Mouse (Mus musculus): ENCODE measurements at regions not wholly inside any gene's neighbourhood (a gene's known extent, or its start where the extent isn't known, plus 50 kb on each side); places are given as distances from the start of the nearest gene placed in this dataset.

DNA sequence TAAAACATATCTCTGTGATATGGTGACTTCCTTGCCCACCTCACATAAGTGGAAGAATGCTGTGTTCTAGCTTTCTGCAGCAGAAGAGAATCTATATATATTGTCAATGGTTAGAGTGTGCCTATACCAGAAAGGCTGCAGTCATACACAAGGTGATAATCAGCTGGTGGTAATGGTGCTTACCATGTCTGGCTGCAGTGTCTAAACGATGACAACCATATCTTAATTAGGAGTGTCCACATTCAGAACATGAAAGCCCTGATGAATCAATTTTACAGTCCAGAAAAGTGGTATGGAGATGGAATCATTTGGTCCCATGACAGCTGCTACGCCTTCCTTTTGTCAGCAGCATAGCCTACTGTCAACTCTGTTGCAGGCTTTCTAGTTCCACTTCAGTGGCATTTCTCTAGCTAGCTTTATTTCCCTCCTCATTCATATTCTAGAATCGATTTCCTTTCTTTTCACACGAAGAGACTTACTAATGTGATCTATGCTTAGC, 484.2 kb downstream of the Gm21750 start:
- DNase-seq (ENCODE audit: low spot score in 2 of 2) = no peak
- intact Hi-C loops (cut with DNase I) = no loop called here

DNA sequence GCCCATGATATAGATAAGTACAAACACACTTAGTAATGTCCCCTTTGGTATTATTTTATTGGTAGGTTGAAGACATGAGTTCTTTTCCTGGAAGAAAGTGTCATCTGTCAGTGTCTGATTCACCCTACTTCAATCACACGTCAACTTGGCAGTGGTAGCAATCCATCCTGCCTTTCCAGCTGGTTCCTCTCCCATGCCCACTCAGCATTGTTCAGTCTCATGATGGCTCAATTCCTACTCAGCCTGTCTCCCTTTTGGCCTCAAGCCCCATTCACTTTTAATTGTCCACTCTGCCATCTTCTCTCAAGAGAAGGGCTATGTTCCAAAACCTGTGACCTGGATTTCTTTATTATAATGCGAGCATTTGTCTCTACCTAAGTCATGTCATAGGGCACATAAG, 474.4 kb upstream of the Htr2a start:
- intact Hi-C loops (cut with DNase I) = no loop called here
- DNase-seq (ENCODE audit: low spot score in 2 of 2) = peak in 1 of 2 experiments; percentile 6

DNA sequence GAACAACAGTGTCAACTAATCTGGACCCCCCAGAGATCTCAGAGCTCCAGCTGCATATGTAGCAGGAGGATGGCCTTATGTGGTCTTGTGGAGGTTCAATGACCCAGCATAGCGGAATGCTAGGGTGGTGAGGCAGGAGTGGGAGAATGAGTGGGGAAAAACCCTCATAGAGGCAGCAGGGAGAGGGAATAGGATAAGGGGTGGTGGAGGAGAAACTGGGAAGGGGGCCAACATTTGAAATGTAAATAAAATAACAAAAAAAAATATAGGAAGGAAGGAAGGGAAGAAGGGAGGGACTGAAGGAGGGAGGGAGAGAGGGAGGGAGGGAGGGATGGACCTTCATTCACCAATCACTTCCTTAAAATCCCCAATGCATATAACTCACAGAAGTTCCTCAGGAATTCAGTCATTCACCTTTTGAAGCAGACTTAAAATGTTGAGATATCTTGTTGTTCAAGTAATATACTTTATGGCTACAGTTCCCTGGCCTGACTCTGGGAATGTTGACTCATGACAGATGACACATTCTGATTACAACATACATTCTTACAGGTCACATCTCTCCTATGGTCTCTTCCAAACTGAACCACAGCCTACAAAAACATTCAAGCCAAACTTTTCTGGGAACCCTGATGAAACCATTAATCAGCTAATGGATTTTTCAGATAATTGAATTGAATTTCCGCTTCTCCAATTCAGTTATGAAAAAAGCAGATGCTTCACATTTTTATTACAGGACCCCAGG, 471.3 kb upstream of the Htr2a start:
- no peak for DNase-seq (ENCODE audit: low spot score in 2 of 2)
- intact Hi-C loops (cut with DNase I) = no loop called here

DNA sequence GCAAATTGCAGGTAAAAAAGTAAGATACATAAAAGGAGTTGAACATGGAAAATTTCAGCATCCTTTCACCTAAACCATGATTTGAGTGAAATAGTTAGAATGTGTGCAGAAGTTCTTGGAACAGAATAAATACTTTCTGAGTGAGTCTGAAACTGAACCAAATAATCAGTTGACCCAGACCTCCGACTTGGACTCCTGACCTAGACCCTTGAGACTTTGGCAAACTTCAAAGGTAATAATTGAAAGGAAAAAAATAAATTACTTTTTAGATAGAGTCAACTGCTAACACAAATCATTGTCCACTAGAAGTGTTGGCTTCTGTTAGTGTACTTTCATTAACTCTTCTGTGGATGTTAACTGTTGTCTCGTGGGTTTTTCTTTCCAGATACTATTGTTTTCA, 460.6 kb upstream of the Htr2a start:
- intact Hi-C loops (cut with DNase I) = no loop called here
- DNase-seq (ENCODE audit: low spot score in 2 of 2) = no peak

DNA sequence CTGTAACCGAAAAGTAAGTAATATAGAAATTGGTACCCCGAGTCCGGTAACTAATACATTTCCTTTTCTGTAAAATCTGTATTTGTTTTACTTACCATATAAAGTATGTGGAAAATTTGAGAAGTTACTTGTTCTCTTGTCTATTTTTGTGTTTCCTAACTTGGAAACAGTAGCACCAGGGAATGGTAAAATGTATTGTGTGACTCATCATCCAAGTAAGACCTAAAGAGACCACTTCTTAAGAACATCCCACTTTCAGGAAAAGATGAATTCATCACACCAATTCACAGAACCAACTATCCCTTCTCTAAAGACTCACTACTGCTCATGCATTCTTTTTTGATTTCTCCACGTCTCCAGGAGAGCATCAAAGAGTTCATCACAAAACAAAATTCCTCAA, 457.6 kb upstream of the Htr2a start:
- peak in 1 of 2 experiments; percentile 53 for DNase-seq (ENCODE audit: low spot score in 2 of 2)

DNA sequence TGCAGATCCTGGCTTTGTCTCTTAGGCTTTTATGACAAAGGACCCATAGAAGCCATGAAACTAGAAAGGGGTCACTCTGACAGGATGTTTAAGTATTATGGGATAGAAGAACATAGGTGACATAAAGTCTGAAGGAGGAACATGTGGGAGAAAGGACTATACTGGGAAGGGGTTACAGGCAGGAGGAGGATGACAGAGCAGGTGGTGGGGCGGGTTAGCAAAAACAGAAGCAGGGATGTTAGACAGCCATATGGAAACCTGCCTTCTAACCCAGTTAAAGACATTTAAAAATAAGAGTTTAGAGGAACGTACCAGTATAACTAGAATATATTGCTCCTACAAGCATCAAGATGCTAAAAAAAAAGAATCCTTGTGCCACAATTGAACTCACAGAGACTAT, 438.9 kb upstream of the Htr2a start:
- intact Hi-C loops (cut with DNase I) = loop anchor here (1.0 to 10.0 kb wide), 4 partner anchors 51 to 492 kb away; no protein-coding TSS in a partner anchor
- peak in 1 of 2 experiments; percentile 80 for DNase-seq (ENCODE audit: low spot score in 2 of 2)

More for the DNA sequence above, 457.6 kb upstream of the Htr2a start:
- intact Hi-C loops (cut with DNase I) = no loop called here

DNA sequence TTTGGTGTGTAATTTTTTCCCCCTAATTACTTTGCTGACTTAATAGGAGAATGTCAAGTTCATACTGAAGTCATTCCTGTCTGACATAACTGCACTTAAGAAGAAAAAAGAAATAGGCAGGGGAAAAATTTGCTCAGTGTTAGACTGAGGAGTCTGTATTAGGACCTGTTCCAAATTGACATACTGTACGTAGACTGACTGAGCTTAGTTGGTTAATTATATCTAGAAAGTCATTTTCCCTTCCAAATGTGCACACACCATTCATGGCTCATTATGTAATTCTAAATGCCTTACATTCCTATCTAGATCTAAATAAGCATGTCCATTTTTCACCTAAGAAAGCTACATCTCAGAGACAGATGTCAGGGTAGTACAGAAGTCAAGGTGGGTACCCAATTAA, 435.6 kb upstream of the Htr2a start:
- intact Hi-C loops (cut with DNase I) = loop anchor here (5.0 to 10.0 kb wide), 2 partner anchors 90 to 437 kb away; partner anchors contain the start of gene Htr2a
- DNase-seq (ENCODE audit: low spot score in 2 of 2) = peak in 1 of 2 experiments; percentile 69

DNA sequence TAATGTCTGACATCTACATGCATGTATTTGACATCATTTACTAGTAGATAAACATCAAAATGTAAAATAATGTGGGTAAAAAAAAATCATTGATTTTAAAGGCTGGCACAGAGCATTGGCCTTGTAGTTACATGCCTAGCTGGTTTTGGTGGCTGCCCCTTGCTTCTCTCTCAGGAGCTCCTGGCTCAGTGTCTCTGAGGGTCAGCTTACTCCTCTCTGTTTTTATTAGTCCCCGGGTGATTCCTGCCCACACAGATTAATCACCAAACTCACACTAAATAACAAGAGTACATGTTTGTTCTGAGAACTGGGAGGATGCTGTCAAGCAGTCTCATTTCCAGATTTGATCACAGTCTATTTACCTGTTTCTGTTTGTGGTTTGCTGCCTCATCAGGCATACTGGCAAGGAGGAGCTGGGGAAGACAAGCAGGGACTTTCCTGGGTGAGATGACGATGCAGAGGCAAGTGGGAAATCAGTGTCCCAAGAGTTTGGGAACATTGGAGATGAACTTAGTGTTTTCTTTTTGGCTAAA, 422.7 kb upstream of the Htr2a start:
- no peak for DNase-seq (ENCODE audit: low spot score in 2 of 2)
- intact Hi-C loops (cut with DNase I) = no loop called here

DNA sequence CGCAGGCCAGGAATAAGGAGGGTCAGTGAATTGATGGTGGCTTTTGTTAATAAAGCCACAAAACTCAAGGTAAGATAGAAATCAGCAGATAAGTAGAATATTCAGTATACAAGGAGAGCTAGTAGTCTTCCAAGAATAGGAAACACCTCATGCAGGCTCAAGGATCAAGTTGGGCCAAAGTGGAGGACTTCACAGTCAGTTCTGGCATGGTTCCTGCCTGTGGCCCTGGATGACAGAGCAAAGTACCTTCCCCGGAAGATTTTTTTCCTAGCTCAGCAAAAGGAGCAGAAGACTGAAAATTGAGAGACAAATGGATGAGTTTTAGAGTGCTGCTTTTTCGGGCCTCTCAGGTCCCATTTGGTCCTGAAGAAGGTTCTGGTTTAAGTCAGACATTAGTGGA, 420.9 kb upstream of the Htr2a start:
- DNase-seq (ENCODE audit: low spot score in 2 of 2) = no peak
- intact Hi-C loops (cut with DNase I) = no loop called here

DNA sequence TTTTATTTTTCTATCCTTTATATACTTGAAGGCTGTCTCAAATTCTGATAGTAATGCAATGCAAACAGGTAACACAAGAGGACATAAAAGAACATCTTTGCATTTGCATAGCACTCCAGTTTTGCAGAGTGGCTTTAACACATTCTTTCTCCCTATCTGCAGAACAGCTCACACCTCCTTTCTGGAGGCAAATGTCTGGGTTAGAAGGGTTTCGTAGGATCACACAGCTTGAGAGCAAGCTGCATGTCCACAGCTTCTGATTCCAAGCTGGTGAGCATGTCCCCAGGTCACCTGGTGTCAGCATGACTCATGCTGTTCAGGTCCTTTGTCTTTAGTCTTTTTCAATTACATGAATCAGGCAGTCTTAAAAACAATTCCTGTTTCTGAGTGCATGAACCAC, 418.5 kb upstream of the Htr2a start:
- intact Hi-C loops (cut with DNase I) = no loop called here
- no peak for DNase-seq (ENCODE audit: low spot score in 2 of 2)

DNA sequence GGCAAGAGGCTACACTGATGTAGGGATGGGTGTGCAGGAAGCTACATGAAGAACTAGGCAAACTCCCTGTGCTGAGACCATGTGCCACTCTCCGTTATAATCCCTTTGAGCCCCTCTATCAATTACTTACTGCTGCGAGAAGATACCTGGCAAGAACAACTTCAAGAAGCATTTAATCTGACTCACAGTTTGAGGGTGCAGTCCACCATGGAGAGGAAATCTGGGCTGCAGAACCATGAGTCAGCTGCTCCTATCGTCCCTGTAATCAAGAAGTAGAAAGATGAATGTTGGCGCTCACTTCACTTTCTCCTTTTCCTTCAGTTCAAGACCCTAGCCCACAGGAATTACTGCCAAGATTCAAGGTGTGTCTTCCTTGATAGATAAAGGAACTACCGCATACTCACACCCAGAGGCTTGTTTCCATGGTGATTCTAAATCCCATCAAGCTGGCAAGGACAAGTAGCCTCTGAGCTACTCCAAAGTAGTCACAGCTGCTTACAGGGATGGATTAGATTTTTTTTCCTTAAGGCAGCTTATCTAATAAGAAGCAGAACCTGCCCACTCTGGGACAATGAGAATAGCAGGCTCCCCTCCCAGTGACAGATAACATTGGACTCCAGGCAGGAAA, 411.0 kb upstream of the Htr2a start:
- intact Hi-C loops (cut with DNase I) = no loop called here

DNA sequence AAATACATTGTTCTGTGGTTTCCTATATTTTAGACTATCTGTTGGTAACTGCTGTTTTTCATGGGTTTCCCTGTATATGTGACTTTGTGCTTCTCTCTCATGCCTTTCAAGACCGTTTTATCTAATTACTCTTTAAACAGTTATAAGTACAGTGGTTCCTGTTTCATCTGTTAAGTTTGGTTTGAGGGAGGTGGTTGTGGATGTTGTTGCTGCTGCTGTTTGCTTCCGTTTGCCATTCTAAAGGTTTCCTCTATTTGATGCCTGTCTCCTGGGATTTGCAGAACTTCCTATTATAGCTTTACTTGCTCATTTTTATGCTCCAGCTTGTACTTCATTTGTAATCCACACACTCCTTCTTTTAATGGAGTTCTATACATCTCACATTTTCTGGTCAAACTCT, 400.4 kb upstream of the Htr2a start:
- intact Hi-C loops (cut with DNase I) = no loop called here
- DNase-seq (ENCODE audit: low spot score in 2 of 2) = no peak

More for the DNA sequence above, 411.0 kb upstream of the Htr2a start:
- no peak for DNase-seq (ENCODE audit: low spot score in 2 of 2)

DNA sequence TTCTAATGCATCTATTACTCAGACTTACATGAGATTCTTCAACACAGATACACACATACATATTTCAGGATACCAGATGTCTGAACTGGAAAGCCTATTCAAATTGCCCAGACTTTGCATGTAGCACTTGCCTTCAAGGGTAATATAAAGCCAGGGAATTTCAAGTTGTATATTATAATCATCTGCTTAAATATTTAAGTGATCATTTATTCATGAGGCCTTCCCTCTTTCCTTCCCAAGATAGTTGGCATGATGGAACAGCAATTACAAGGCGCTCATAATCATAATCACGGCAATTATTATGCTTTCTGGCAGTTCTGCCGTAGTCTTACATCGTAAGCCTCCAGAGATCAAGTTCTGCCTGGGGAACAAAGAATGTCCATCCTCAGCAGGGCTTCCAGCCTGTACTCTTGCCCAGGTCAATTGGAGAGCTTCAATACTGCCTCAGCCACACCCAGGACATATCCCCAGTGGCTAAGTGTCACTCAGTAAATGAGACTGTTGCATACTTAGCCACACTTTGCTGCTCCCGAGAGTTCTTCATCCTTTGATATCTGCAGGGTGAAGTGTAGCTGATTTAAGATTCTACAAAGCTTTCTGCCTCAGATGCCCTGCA, 391.3 kb upstream of the Htr2a start:
- DNase-seq (ENCODE audit: low spot score in 2 of 2) = no peak
- intact Hi-C loops (cut with DNase I) = no loop called here

DNA sequence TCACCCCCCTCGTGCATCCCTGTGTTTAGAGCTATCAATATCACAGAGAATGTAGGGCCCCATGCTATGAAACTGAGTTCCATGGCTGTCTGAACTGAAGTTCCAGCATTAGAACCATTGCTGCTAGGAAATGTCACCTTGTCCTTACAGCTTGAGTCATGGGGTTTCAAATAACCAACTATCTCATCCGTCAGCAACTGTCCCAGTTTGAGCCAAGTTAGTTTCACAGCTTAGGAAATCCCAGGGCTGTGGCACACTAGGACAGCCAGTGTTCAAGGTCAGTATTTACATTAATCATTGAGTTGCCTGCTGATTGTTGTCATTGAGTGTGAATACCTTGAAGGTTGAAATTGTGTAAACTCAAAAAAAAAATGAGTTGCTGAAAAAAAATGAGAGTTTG, 390.6 kb upstream of the Htr2a start:
- intact Hi-C loops (cut with DNase I) = loop anchor here (5.0 to 10.0 kb wide), 3 partner anchors 48 to 395 kb away; partner anchors contain the start of gene Htr2a
- DNase-seq (ENCODE audit: low spot score in 2 of 2) = no peak

DNA sequence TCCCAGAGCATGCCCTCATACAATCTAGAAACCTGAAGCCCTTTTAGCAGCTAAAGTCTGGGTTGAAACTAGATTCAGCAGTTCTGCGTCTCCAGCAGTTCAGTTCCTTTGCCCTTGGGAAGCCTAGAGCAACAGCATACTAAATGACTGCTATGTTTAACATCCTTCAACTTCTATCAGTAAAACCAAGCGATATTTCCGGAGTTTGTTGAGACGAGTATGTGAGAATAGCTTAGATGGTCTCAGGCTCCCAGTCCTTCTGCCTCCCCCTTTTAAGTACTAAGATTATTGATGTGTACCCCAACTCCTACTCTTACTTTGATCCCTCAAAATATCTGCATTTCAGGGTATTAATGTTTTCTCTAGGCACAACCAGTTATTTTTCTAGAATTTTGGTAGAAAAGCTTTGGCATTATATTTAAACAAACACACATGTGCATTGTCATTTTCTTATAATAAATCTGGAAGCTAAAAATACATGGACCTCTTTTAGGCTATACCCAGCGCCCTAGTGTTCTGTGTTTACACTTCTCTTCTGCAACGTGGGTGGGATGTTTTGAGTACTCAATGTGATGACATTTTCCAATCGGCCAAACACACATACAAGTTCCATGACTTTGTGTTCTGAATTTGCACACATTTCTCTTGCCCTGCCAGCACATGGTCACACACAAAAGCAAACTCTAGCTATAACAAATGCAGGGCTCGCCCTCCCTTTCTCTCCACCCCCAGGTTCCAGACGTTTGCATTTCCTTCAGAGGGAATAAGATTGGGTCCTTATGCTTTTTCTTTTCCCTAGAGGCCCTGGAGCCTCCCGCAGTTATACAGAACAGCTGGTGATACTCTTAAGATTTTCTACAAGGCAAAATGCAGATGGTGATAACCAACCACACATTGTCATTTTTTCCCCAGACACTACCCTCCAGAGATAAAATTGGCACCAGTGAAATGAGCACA, 388.2 kb upstream of the Htr2a start:
- intact Hi-C loops (cut with DNase I) = loop anchor here (1.0 to 10.0 kb wide), 5 partner anchors 50 to 543 kb away; partner anchors contain the start of gene Htr2a

DNA sequence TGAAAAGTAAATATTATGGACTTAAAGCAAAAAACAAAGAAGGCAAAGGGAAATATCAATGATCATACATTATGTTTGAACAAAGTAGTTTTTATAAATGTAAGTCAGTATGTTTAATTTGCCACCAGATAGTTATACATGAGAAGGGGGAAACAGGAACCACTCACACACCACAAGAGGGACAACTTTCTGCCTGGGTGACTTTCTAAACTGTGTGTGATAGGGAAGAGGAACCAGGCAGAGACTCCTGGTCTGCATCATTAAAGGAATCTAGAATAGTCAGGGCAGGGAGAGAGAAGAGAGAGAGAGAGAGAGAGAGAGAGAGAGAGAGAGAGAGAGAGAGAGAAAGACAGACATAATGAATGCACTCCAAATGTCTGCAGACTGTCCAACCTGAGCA, 385.6 kb upstream of the Htr2a start:
- intact Hi-C loops (cut with DNase I) = loop anchor here (5.0 to 10.0 kb wide), 3 partner anchors 53 to 390 kb away; partner anchors contain the start of gene Htr2a

More for the DNA sequence above, 388.2 kb upstream of the Htr2a start:
- peak; percentile 41 to 91 for DNase-seq (ENCODE audit: low spot score in 2 of 2)

DNA sequence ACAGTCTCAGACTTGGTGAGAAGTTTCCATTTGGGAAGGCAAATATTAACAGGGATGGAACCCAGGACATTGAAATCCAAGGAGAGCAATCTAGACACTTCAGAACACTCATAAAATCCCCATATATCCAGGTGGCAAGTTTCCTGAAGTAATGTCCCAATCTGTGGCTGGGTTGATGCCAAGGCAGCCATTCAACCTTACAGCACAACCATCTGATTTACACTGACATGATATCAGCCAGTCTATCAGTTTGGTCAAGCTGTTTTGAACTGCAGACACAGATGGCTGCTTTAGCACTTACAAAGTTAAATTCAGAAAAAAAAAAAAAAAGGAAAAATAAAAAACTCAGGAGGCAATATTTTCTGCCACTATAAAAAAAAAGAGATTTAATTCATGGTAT, 381.2 kb upstream of the Htr2a start:
- intact Hi-C loops (cut with DNase I) = loop anchor here (10.0 kb wide), 1 partner anchor 385 kb away; the partner anchor contains the start of gene Htr2a
- no peak for DNase-seq (ENCODE audit: low spot score in 2 of 2)

More for the DNA sequence above, 385.6 kb upstream of the Htr2a start:
- no peak for DNase-seq (ENCODE audit: low spot score in 2 of 2)

DNA sequence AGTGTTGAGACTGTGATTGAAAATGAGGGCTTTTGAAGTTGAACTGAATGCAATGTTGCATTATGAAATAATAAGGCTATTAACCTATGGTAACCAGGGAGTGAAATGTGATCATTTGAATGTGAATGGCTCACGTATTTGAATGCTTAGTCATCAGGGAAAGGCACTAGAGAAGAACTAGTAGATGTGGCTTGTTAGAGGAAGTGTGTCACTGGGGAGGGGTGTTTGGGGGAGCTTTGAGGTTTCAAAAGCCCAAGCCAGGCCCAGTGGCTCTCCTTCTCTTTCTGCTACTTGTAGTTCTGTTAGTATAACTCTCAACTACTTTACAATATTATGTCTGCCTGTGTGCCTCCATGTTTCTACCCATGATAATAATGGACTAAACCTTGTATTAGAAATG, 373.6 kb upstream of the Htr2a start:
- DNase-seq (ENCODE audit: low spot score in 2 of 2) = no peak
- intact Hi-C loops (cut with DNase I) = no loop called here

DNA sequence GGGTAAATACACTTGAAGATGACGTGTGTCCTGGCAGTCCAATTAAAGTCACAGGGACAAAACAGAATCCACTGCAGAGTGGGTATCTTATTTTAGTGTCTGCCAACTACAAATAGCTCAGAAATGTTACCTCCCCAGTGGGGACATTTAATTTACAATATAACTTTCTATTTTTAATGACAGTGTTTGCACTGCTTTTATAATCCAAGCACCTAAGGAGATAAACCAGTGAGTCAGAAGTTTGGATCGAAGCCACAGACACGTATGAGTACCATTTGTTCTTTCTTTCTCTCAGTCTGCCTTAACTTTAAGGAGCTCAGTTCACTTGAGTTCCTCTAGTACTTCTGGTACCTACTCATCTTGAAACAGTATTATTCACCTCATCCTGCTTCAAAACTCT, 346.1 kb upstream of the Htr2a start:
- DNase-seq (ENCODE audit: low spot score in 2 of 2) = peak; percentile 11 to 80
- intact Hi-C loops (cut with DNase I) = loop anchor here (10.0 kb wide), 1 partner anchor 90 kb away; no protein-coding TSS in a partner anchor

All from left cerebral cortex, postnatal 25 days (tissue).